Mouse (Mus musculus): ENCODE measurements around the gene Slc25a48. TPM values are rescaled to one million over a fixed set of nuclear protein-coding genes. Genes with fewer than 3 reads are reported as not detected.

Gene Slc25a48
- 0.08 TPM in 1 of 2 replicates, not detected in the other for polyA plus RNA-seq (2014; fragmentation: Nextera tagmentation; extraction: Ambion mirVana)

- no peaks in the 10 kb centered on the region for H3K36me3 ChIP-seq (replicated peaks; ENCODE audit: control insufficient read depth, insufficient read depth, low read depth, low read length)
- peak within 1 kb of the TSS; percentile 29 for H3K4me3 ChIP-seq (ENCODE audit: low read depth, low read length)
- peaks cover 43% of the 10 kb centered on the region for H3K27me3 ChIP-seq (ENCODE audit: control insufficient read depth, insufficient read depth, low read length)
- H3K27ac ChIP-seq (replicated peaks; ENCODE audit: low read depth, low read length): no peak within 1 kb of the TSS
- 4% methylated on average over 51 of the region's 51 CpGs for WGBS
- peaks cover 6% of the 10 kb centered on the region for H3K4me1 ChIP-seq (ENCODE audit: control insufficient read depth, insufficient read depth, low read length)
- DNase-seq (ENCODE audit: low spot score): peak; percentile 34
- H3K9ac ChIP-seq (replicated peaks; ENCODE audit: low read length): peak within 1 kb of the TSS; percentile 41; the same call in 1 of the 2 replicates
- peak within 1 kb of the TSS; percentile 60 for H3K4me2 ChIP-seq (ENCODE audit: low read depth, low read length)
- ATAC-seq (replicated peaks; ENCODE audit: insufficient number of reproducible peaks, low FRiP score, low TSS enrichment, low read depth): no peak
- no peaks in the 10 kb centered on the region for H3K9me3 ChIP-seq (replicated peaks; ENCODE audit: control insufficient read depth, low read length)
These were observed at the start of gene Slc25a48 for GRCm38 (mm10) chr13:56438211-56439075. Slc25a48 (plus strand) TSS chr13:56438355.

DNA sequence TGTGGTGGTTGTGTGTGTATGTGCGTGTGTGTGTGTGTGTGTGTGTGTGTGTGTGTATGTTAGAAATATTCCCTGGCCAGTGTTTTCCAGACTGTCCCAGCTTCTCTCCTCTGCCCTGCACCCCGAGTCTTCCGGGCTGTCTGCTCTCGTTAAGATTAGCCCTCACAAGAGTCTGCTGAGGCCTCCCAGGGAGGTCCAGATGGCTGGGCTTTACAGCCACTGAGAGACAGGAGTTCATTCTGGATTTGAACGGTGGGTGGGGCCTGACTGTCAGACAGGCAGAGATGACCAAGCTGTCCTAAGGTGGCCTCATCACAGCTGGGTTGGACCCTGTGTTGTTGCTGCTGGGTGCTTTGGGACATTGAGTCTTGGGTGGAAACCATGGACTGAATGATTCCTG is 40.6 kb upstream of the Slc25a48 start:
- H3K9ac ChIP-seq (replicated peaks; ENCODE audit: low read length): no peak overlapping the region
- no peaks in the 10 kb centered on the region for H3K36me3 ChIP-seq (replicated peaks; ENCODE audit: control insufficient read depth, insufficient read depth, low read depth, low read length)
- H3K4me1 ChIP-seq (ENCODE audit: control insufficient read depth, insufficient read depth, low read length): no peaks in the 10 kb centered on the region
- no peak overlapping the region for H3K27ac ChIP-seq (replicated peaks; ENCODE audit: low read depth, low read length)
- DNase-seq (ENCODE audit: low spot score) (no peak), ATAC-seq (replicated peaks; ENCODE audit: insufficient number of reproducible peaks, low FRiP score, low TSS enrichment, low read depth) (no peak)
- 58% methylated on average over 5 of the region's 5 CpGs for WGBS
- H3K4me3 ChIP-seq (ENCODE audit: low read depth, low read length): no peak overlapping the region
- H3K9me3 ChIP-seq (replicated peaks; ENCODE audit: control insufficient read depth, low read length): no peaks in the 10 kb centered on the region
- no peaks in the 10 kb centered on the region for H3K27me3 ChIP-seq (ENCODE audit: control insufficient read depth, insufficient read depth, low read length)
- H3K4me2 ChIP-seq (ENCODE audit: low read depth, low read length): no peak overlapping the region

GRCm38 (mm10) chr13:56401186-56401585 is 37.0 kb upstream of the Slc25a48 start:
- H3K4me3 ChIP-seq (ENCODE audit: low read depth, low read length): no peak overlapping the region
- no peaks in the 10 kb centered on the region for H3K36me3 ChIP-seq (replicated peaks; ENCODE audit: control insufficient read depth, insufficient read depth, low read depth, low read length)
- no peak overlapping the region for H3K9ac ChIP-seq (replicated peaks; ENCODE audit: low read length)
- no peak overlapping the region for H3K4me2 ChIP-seq (ENCODE audit: low read depth, low read length)
- H3K4me1 ChIP-seq (ENCODE audit: control insufficient read depth, insufficient read depth, low read length): no peaks in the 10 kb centered on the region
- WGBS: 51% methylated on average over 4 of the region's 4 CpGs
- no peak for ATAC-seq (replicated peaks; ENCODE audit: insufficient number of reproducible peaks, low FRiP score, low TSS enrichment, low read depth)
- H3K27ac ChIP-seq (replicated peaks; ENCODE audit: low read depth, low read length): no peak overlapping the region
- H3K27me3 ChIP-seq (ENCODE audit: control insufficient read depth, insufficient read depth, low read length): no peaks in the 10 kb centered on the region
- no peak for DNase-seq (ENCODE audit: low spot score)
- H3K9me3 ChIP-seq (replicated peaks; ENCODE audit: control insufficient read depth, low read length): no peaks in the 10 kb centered on the region

DNA sequence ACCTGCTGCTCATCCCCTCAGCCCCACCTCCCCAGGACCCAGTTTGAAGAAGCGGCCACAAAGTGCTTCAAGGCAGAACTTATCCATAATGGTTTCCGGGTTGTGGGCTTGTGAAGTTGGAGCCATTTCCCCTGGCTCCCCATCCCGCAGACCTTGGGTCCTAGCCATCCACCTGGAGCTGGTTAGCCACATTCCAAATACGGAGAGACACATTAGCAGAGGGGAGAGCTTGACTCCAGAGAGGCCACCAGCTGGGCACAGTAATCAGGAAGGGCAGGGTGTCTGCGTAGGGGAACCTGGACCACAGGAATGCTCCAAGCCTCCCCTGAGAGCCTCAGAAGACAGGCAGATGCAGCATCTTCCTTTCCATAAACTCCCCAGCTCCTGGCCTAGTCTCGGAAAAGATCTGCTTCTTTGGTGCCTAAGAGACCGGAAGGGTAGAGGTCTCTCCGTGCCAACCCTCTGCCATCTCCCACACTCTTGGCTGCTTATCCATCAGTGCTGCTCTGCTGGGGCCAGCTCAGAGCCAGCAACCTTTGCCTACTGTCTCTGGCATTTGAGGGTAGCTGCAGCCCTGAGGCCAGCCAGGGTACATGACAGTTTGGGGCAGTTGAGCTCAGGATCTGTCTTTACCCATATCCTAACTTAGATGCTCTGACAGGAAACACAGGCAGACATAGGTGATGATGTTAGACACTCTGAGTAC is 34.6 kb upstream of the Slc25a48 start:
- Histone ChIP-seq H3K27me3 (ENCODE audit: control insufficient read depth, insufficient read depth, low read length) (no peaks in the 10 kb centered on the region), H3K27ac (replicated peaks; ENCODE audit: low read depth, low read length) (no peak overlapping the region), H3K9ac (replicated peaks; ENCODE audit: low read length) (no peak overlapping the region), H3K4me2 (ENCODE audit: low read depth, low read length) (no peak overlapping the region), H3K4me1 (ENCODE audit: control insufficient read depth, insufficient read depth, low read length) (no peaks in the 10 kb centered on the region), H3K4me3 (ENCODE audit: low read depth, low read length) (no peak overlapping the region), H3K9me3 (replicated peaks; ENCODE audit: control insufficient read depth, low read length) (no peaks in the 10 kb centered on the region), H3K36me3 (replicated peaks; ENCODE audit: control insufficient read depth, insufficient read depth, low read depth, low read length) (no peaks in the 10 kb centered on the region)
- ATAC-seq (replicated peaks; ENCODE audit: insufficient number of reproducible peaks, low FRiP score, low TSS enrichment, low read depth) (no peak), DNase-seq (ENCODE audit: low spot score) (peak; percentile 52)
- WGBS: 61% methylated on average over 8 of the region's 8 CpGs

GRCm38 (mm10) chr13:56404511-56405140 is 33.5 kb upstream of the Slc25a48 start:
- Histone ChIP-seq H3K4me3 (ENCODE audit: low read depth, low read length) (no peak overlapping the region), H3K9me3 (replicated peaks; ENCODE audit: control insufficient read depth, low read length) (no peaks in the 10 kb centered on the region), H3K27ac (replicated peaks; ENCODE audit: low read depth, low read length) (no peak overlapping the region), H3K27me3 (ENCODE audit: control insufficient read depth, insufficient read depth, low read length) (no peaks in the 10 kb centered on the region), H3K36me3 (replicated peaks; ENCODE audit: control insufficient read depth, insufficient read depth, low read depth, low read length) (no peaks in the 10 kb centered on the region), H3K4me1 (ENCODE audit: control insufficient read depth, insufficient read depth, low read length) (no peaks in the 10 kb centered on the region), H3K4me2 (ENCODE audit: low read depth, low read length) (no peak overlapping the region), H3K9ac (replicated peaks; ENCODE audit: low read length) (no peak overlapping the region)
- ATAC-seq (replicated peaks; ENCODE audit: insufficient number of reproducible peaks, low FRiP score, low TSS enrichment, low read depth): no peak
- no peak for DNase-seq (ENCODE audit: low spot score)
- WGBS: 73% methylated on average over 6 of the region's 6 CpGs

DNA sequence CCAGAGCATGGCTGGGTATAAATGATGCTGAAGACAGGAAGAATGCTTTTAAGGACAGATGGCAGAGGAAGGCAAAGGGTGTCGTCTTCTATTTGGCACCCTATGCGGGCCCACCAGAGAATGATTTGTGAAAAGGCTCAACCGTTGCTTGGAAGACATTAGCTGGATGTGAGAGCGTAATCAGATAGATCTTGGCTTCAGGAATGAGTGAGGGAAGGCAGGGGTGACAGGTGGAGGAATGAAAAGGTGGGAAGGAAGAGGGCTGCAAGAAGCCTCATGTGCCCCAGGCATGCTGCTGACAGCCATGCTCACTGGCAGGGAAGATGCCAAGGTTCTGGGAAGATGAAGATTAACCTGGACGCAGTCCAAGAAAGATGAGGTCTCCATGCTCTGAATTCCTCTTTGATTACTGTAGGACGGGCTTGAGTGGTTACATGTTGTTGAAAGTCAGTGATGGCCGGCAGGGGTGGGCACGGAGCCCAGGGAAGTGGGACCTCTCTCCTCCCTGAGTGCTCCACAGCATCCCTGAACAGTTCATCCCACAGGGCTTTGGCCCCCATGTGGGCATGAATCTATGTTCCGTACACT is 25.8 kb upstream of the Slc25a48 start:
- Histone ChIP-seq H3K27ac (replicated peaks; ENCODE audit: low read depth, low read length) (no peak overlapping the region), H3K9ac (replicated peaks; ENCODE audit: low read length) (no peak overlapping the region), H3K4me1 (ENCODE audit: control insufficient read depth, insufficient read depth, low read length) (no peaks in the 10 kb centered on the region), H3K4me3 (ENCODE audit: low read depth, low read length) (no peak overlapping the region), H3K36me3 (replicated peaks; ENCODE audit: control insufficient read depth, insufficient read depth, low read depth, low read length) (no peaks in the 10 kb centered on the region), H3K9me3 (replicated peaks; ENCODE audit: control insufficient read depth, low read length) (no peaks in the 10 kb centered on the region), H3K4me2 (ENCODE audit: low read depth, low read length) (no peak overlapping the region), H3K27me3 (ENCODE audit: control insufficient read depth, insufficient read depth, low read length) (no peaks in the 10 kb centered on the region)
- DNase-seq (ENCODE audit: low spot score) (no peak), ATAC-seq (replicated peaks; ENCODE audit: insufficient number of reproducible peaks, low FRiP score, low TSS enrichment, low read depth) (no peak)
- WGBS: 89% methylated on average over 9 of the region's 9 CpGs

GRCm38 (mm10) chr13:56418685-56419483 is 19.3 kb upstream of the Slc25a48 start:
- Histone ChIP-seq H3K4me3 (ENCODE audit: low read depth, low read length) (no peak overlapping the region), H3K9me3 (replicated peaks; ENCODE audit: control insufficient read depth, low read length) (no peaks in the 10 kb centered on the region), H3K36me3 (replicated peaks; ENCODE audit: control insufficient read depth, insufficient read depth, low read depth, low read length) (no peaks in the 10 kb centered on the region), H3K4me1 (ENCODE audit: control insufficient read depth, insufficient read depth, low read length) (no peaks in the 10 kb centered on the region; the same call in 1 of the 2 replicates), H3K9ac (replicated peaks; ENCODE audit: low read length) (no peak overlapping the region), H3K27ac (replicated peaks; ENCODE audit: low read depth, low read length) (no peak overlapping the region), H3K27me3 (ENCODE audit: control insufficient read depth, insufficient read depth, low read length) (no peaks in the 10 kb centered on the region), H3K4me2 (ENCODE audit: low read depth, low read length) (no peak overlapping the region)
- ATAC-seq (replicated peaks; ENCODE audit: insufficient number of reproducible peaks, low FRiP score, low TSS enrichment, low read depth) (no peak), DNase-seq (ENCODE audit: low spot score) (no peak)
- 26% methylated on average over 13 of the region's 13 CpGs for WGBS
